Mouse (Mus musculus): ENCODE measurements around the gene Tbx15.

DNA sequence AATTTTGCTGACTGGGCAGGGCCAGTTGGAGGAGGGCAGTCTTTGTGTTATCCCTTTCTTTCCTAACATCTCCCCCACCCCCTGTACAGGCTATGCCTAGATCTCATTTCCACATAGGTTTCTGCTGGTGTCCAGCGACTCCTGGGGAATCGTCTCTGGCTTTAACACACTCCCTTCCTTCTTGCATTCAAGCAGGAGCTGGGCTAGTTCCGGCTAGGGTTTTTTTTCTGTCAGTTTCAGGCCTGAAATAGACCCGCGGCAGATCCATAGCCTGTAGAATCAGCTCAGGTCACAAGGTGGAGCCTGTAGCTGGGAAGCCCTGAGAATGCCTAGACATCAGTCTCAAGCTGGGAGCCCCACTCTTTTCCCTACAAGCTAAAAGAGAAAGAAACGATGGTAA is 9.7 kb downstream of the Tbx15 start:
- TF ChIP-seq CTCF (IDR thresholded peaks at IDR 0.05; ENCODE audit: control insufficient read depth, insufficient read depth, insufficient read length) = no peak
- TF ChIP-seq MYOD1 (IDR thresholded peaks at IDR 0.05; ENCODE audit: control insufficient read depth, insufficient read length, low read depth) = no peak
